Mouse (Mus musculus) bone marrow macrophage, adult 2 months (primary cell): ENCODE measurements around the gene Gpd2. TPM values are rescaled to one million over a fixed set of nuclear protein-coding genes. Genes with fewer than 3 reads are reported as not detected.

Experiments used
- H3K27ac ChIP-seq: 2 replicates; pipeline ENCODE4 v1.5.1; 2012; ENCODE audit warnings: low read depth, low read length; ENCODE audit not compliant: insufficient read depth
- H3K4me1 ChIP-seq: 2 replicates; pipeline ENCODE4 v1.6.1; 2012; ENCODE audit warnings: low read length; ENCODE audit not compliant: control insufficient read depth, insufficient read depth
- H3K4me3 ChIP-seq: 2 replicates; pipeline ENCODE4 v1.5.1; 2012; ENCODE audit warnings: mild to moderate bottlenecking, low read length, moderate library complexity; ENCODE audit not compliant: insufficient read depth
- CTCF ChIP-seq: IDR thresholded peaks from 2 replicates; pipeline ENCODE4 v1.5.1; 2012; ENCODE audit warnings: low read depth, mild to moderate bottlenecking, low read length, moderate library complexity
- POLR2A ChIP-seq: IDR thresholded peaks from 2 replicates; pipeline ENCODE4 v1.6.1; 2012; ENCODE audit warnings: mild to moderate bottlenecking, low read depth, low read length, borderline replicate concordance
- polyA plus RNA-seq: library from polyadenylated mRNA; stranded (reverse); fragments of >200 nt; gene quantifications from 2 replicates; pipeline ENCODE4 v1.2.4, GENCODE M21; 2012; ENCODE audit not compliant: missing spikeins, insufficient read depth, insufficient read length

The Gpd2 gene
- polyA plus RNA-seq, 1 experiment: 6.9 TPM

DNA sequence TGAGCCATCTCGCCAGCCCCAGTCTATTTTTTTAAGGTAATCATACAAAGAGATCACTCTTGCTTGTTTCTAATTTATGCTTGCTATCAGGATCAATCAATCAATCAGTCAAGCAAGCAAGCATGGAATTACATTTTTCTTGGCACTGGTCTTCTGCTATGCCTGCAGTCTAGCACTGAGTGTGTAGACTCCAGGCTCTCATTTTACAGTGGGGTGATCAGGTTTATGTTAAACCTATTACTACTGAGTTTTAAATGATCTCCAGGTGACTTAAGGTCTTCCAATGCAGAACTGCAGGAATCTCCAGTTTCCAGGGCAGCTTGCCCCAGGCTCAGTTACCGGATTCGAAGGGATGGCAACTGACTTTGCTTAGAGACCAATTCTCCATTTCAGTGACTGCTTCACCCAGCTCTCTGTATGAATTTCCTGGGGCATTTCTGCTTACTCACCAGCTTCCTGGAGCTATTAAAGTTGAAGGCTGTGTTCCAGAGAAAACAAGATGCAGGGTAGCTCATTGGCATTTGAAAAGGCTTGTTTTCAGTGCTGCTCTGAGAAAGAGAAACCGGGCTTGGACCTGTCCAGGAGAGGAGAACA lies 7.7 kb upstream of the Gpd2 start:
- Histone ChIP-seq H3K27ac (no peak overlapping the region), H3K4me1 (no peaks in the 10 kb centered on the region), H3K4me3 (no peak overlapping the region)
- TF ChIP-seq POLR2A: no peak
- no peak for TF ChIP-seq CTCF

DNA sequence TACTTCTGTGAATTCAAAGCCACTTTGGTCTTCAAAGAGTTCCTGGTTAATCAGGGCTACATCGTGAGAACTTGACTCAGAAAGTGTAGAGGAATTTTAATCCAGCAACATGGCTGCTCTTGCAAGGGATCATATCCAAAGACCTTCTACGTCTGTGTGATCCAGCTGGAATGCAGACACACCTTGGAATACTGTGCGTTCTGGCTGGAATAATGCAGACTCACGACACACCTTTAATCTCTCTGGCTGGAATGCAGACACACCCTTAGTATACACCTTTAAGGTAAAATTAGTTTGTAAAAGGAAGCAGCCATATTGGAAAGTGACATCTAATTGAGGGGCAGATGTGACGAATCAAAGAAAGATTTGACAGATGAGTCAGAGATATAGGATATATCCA lies 6.0 kb upstream of the Gpd2 start:
- Histone ChIP-seq H3K27ac (no peak overlapping the region), H3K4me1 (no peaks in the 10 kb centered on the region), H3K4me3 (no peak overlapping the region)
- TF ChIP-seq CTCF (no peak), POLR2A (no peak)

DNA sequence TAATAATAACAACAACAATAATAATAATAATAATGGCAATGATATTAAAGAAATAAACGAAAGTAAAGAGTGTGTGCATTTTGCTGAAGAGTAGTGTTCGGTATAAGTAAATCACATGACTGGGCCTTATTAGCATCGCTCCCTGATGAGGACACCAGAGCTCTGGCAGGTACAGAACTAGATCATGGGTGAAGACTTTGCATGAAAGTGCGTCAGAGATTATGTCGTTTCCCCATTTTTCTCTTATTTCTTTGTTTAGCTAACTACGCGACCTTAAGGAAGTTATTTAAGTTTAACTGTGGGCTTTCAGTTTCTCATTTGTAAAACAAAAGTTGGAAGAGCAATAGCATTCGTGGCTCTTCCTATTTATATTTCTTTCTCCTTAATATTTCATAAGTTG lies 5.1 kb upstream of the Gpd2 start:
- no peak for TF ChIP-seq POLR2A
- no peak for TF ChIP-seq CTCF
- H3K4me1 ChIP-seq: peaks cover under 1% of the 10 kb centered on the region
- no peak overlapping the region for H3K27ac ChIP-seq
- H3K4me3 ChIP-seq: no peak overlapping the region

DNA sequence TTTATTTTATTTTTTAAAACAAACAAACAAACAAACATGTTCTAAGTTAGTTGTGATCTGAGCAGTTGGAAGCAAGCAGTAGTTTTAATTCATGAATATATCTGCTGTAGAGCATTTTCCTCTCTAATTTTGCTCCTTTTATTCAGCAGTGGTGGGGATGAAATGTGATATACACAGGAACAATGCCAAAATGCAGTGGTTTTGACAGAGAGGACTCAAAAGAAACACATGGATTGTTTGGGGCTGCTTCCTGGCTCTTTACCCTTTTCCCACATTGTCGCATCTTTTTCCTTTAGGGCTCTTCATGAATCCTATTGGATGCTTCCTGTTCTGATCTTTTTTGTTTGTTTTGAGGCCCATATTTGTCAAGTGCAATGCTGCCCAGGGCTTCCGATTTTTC lies 1.2 kb upstream of the Gpd2 start:
- Histone ChIP-seq H3K4me1 (peaks cover 6% of the 10 kb centered on the region), H3K27ac (no peak overlapping the region), H3K4me3 (no peak overlapping the region)
- TF ChIP-seq POLR2A (no peak), CTCF (no peak)

DNA sequence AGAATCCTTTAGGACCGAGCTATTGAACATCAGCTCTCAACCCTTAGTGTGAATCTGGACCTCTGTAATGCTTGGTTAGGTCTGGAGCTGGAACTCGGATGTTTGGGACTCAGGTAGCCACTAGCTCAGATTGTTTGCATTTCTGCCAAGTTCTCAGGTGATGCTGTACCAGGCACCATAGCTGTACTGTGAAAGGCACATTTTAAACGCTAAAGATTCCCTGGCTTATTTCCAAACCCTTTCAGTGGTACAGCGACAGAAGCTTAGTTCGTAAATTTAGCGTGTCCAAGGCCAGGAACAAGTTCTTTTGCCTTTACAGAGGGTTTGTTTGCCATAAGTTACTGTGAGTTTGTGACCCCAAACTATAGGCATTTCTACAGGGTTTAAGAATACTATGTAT lies 409 bp upstream of the Gpd2 start:
- H3K4me3 ChIP-seq: no peak overlapping the region
- no peak for TF ChIP-seq POLR2A
- no peak for TF ChIP-seq CTCF
- H3K27ac ChIP-seq: no peak overlapping the region
- H3K4me1 ChIP-seq: peaks cover 6% of the 10 kb centered on the region

DNA sequence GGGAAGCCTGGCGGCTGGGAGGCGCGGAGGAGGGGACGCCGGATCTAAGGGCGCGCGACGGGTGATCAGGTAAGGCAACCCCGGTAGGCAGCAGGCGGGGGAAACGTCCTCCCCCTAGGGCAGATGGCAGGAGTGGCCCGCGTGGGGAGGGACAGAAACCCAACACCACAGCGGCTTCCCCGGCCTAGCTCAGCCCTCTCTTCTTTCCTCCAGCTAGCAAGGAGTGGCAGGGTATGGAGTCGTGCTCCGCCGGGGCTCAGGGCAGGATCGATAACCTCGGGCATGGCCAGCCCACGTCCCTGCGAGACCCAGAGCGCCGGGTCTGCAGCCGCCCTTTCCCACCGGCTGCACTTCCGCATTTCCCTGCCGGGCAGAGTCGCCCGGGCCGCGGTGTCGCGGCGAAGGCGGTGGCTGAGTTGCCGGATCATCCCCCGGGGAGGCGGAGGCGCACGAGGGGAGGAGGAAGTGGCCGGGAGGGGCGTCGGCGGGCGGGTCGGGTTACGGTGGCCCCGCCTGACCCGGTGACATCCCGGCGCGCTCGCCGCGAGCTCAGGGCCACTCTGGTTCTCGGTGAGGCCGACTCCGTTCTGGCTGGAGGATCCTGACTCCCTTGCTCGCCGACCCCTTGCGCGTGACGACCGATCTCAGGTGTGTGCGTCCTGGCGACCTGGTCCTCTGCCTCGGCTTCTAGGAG lies 632 bp downstream of the Gpd2 start:
- H3K4me3 ChIP-seq: peak overlapping the region; percentile 91
- H3K4me1 ChIP-seq: peaks cover 6% of the 10 kb centered on the region
- TF ChIP-seq POLR2A: no peak
- TF ChIP-seq CTCF: no peak
- peak overlapping the region; percentile 76 for H3K27ac ChIP-seq

DNA sequence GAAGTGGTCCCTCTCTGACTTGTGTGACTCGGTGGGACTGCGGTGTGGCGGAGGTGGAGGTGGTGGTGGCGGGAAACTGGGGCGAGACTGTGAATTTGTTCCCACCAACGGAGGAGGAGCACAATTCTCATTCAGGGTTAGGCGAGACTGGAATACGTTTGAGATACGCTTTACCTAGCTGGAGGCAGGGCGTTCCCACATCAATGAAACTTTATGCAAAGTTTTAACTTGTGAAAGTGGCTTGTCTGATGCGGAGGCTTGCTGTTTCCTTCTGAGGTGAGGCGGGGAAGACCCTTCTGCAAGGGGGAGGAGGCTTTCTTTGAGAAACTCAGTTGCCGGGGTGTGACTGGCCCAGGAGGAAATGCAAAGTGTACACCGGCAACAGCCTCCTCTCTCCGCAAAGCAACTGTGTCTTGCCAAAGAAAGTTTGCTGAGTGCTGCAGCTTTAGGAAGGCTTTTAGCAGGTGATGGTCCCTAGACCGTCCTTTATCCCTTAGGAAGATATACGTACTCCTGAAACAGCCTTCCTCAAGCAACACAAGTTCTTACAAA lies 1.3 kb downstream of the Gpd2 start:
- Histone ChIP-seq H3K27ac (no peak overlapping the region), H3K4me3 (peak overlapping the region; percentile 91), H3K4me1 (peaks cover 6% of the 10 kb centered on the region)
- no peak for TF ChIP-seq POLR2A
- TF ChIP-seq CTCF: no peak

DNA sequence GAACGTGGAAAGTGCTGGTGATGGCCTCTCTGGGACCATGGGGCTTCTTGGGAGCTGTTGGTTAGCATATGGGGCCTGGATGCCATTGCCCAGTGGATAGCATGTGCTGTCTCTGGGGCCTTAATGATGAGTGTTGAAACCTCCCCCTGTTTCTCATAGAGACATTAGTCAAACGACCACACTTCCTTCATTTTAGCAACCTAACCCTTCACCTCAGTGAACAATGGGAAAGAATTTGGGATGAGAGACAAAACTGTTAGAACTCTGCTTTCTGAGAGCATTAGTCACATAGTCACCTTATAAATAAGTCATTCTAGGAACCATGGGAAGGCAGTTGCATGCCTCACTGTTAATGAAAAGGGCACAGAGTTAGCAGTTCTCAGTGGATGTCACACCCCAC lies 1.9 kb downstream of the Gpd2 start:
- peak overlapping the region; percentile 91; the same call in 1 of the 2 replicates for H3K4me3 ChIP-seq
- no peak for TF ChIP-seq CTCF
- no peak for TF ChIP-seq POLR2A
- peaks cover 6% of the 10 kb centered on the region for H3K4me1 ChIP-seq
- H3K27ac ChIP-seq: no peak overlapping the region

DNA sequence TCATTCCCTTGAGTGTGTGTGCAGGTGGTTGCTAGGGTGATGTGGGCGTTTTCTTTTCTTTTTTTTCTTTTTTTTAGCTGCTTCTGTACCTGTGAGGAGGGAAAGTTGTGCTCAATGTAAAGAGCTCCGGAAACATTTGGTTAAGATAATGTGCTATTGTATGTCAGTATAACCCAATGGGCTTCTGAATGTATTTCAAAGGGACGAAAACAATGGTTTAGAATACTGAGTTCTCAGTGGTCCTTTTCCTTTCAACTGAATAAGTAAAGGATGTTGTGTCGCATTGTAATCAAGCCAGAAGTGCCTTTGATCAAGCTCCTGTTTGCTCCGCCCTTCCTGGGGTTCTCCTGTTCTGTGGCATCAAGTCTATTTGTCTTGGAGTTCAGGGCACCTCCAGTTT lies 6.6 kb downstream of the Gpd2 start:
- Histone ChIP-seq H3K4me1 (peaks cover 3% of the 10 kb centered on the region; the same call in 1 of the 2 replicates), H3K27ac (no peak overlapping the region), H3K4me3 (no peak overlapping the region)
- TF ChIP-seq POLR2A: no peak
- no peak for TF ChIP-seq CTCF

DNA sequence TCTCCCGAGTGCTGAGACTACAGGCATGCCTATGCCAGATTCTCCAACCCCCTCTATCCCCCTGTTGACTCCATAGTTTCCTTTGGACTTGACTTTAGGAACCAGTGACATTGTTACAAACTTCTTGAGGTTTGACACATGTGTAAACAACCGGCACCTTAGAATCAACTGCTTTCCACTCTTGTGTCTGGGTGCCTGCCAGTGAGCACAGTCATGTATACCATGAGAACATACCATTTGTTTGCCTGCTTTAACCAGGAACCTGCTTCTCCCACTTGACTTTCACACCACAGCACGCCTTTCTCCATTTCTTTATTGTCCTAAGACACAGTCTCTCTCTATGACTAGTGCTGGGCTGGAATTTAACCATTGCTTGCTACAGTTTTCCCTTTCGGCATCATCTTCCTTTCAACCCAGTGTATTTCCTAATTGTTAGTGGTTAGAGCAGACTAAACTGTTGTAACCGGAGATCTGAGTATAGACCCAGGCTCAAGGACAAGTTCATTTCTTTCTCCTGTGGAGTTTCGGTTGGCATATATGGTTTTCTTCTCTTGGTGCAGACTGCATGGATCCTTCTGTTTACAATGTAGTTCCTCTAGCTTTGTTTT lies 8.4 kb downstream of the Gpd2 start:
- H3K4me1 ChIP-seq: no peaks in the 10 kb centered on the region
- no peak overlapping the region for H3K27ac ChIP-seq
- H3K4me3 ChIP-seq: no peak overlapping the region
- no peak for TF ChIP-seq POLR2A
- TF ChIP-seq CTCF: no peak
